Mouse (Mus musculus) kidney, postnatal 0 days (tissue): ENCODE results near the gene Nkapl. TPM values are rescaled to one million over a fixed set of nuclear protein-coding genes. Genes with fewer than 3 reads are reported as not detected.

ENCODE experiments used
- ATAC-seq: fragments of 200-750 bp; cut with Nextera tagmentation; replicated peaks from 2 replicates; pipeline ENCODE4 v1.8.0; 2017; ENCODE audit warnings: low read depth, moderate number of reproducible peaks, moderate TSS enrichment, moderate library complexity; ENCODE audit not compliant: low FRiP score
- DNase-seq: peaks from one replicate; pipeline ENCODE4 v3.0.0-alpha.2; 2016; ENCODE audit warnings: low spot score
- H3K27ac ChIP-seq: fragments of 300-500 bp; sonication (generic); 2 replicates; pipeline ENCODE4 v1.5.1; 2014; ENCODE audit warnings: mild to moderate bottlenecking
- H3K27me3 ChIP-seq: fragments of 300-500 bp; sonication (generic); 2 replicates; pipeline ENCODE4 v1.6.1; 2014; ENCODE audit warnings: low read length, mixed read lengths; ENCODE audit not compliant: insufficient read depth
- H3K36me3 ChIP-seq: fragments of 300-500 bp; sonication (generic); 2 replicates; pipeline ENCODE4 v1.6.1; 2014; ENCODE audit warnings: low read length, mixed read lengths; ENCODE audit not compliant: insufficient read depth
- H3K4me1 ChIP-seq: fragments of 300-500 bp; sonication (generic); replicated peaks from 2 replicates; pipeline ENCODE4 v1.6.1; 2014; ENCODE audit warnings: antibody characterized with exemption, low read length, mixed read lengths; ENCODE audit not compliant: insufficient read depth
- H3K4me2 ChIP-seq: fragments of 300-500 bp; sonication (generic); 2 replicates; pipeline ENCODE4 v1.6.1; 2014; ENCODE audit warnings: mild to moderate bottlenecking, low read length, moderate library complexity, mixed read lengths
- H3K4me3 ChIP-seq: fragments of 300-500 bp; sonication (generic); replicated peaks from 2 replicates; pipeline ENCODE4 v1.5.1; 2014; ENCODE audit warnings: low read depth, low read length
- H3K9ac ChIP-seq: fragments of 300-500 bp; sonication (generic); 2 replicates; pipeline ENCODE4 v1.6.1; 2014; ENCODE audit warnings: low read depth, low read length
- H3K9me3 ChIP-seq: fragments of 300-500 bp; sonication (generic); replicated peaks from 2 replicates; pipeline ENCODE4 v1.6.1; 2016; ENCODE audit warnings: low read length, inconsistent platforms, mixed read lengths
- CTCF ChIP-seq: IDR thresholded peaks from 2 replicates; pipeline ENCODE4 v1.5.1; 2016; ENCODE audit warnings: antibody characterized with exemption, low read depth, mild to moderate bottlenecking, moderate library complexity
- WGBS: fragments of 180-500 bp; shearing (Covaris S2); extraction: QIAGEN DNeasy Blood & Tissue Kit; methylation state at CpG from one replicate; pipeline ENCODE4 v1.1.7; 2014; 5-methylcytosine and 5-hydroxymethylcytosine counted together
- polyA plus RNA-seq: library from polyadenylated mRNA; unstranded; fragments of >200 nt; fragmentation: Nextera tagmentation; extraction: Ambion mirVana; gene quantifications from 2 replicates; pipeline ENCODE4 v1.2.1, GENCODE M21; 2015

Nkapl gene
- polyA plus RNA-seq, 1 experiment from 2014 or later, result 3.4 TPM

GRCm38 (mm10) chr13:21441207-21441572, 27.1 kb downstream of the Nkapl start:
- Histone ChIP-seq H3K4me3 (peak overlapping the region; percentile 49), H3K9me3 (no peaks in the 10 kb centered on the region), H3K4me1 (0 out of 2 replicates have a peak, but pooled peaks cover 5% of the 10 kb centered on the region), H3K4me2 (peak overlapping the region; percentile 85), H3K9ac (peak overlapping the region; percentile 68), H3K27me3 (no peaks in the 10 kb centered on the region), H3K27ac (peak overlapping the region; percentile 78), H3K36me3 (peaks cover 15% of the 10 kb centered on the region)
- no peak for DNase-seq
- TF ChIP-seq CTCF, result no peak
- no peak for ATAC-seq
- 17% methylated on average over 10 of the region's 10 CpGs for WGBS

DNA sequence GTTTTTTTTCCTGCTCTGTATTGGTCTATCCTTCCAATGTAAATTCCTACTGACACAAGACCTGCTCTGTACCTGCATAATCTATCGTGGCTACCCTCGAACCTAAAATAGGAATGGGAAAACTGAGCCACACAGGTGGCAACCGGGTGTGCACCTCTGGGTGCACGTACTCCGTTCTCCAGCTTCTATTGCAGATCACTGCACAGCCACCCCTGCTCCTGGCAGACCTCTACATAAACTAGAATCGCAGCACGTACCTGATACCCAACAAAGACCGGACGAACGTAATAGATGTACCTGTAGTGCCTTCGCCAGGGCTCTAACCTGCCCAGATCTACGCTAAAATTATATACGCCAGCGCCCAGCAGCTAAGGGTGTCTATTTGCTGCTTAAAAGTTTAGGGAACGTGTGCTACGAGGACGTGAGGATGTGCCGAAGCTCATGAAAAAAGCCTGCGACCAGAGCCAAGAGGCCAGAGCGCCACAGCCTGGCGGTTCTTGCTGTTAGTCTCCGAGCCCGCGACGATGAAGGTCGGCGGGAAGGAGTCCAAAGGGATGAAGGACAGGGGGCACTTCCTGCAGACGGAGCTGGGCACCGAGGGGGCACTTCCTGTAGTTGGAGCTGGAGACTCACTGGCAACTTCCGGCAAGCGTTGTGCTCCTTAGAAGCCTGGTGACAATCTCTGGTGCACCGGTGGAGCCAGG, 27.7 kb downstream of the Nkapl start, which contains the start of gene Pgbd1:
Gene Pgbd1 (minus strand): TSS at position 556 of the 704 bp plus-strand sequence.
- H3K9ac ChIP-seq, result peak within 1 kb of the TSS; percentile 68
- H3K4me3 ChIP-seq, result peak within 1 kb of the TSS; percentile 49
- 0 out of 2 replicates have a peak, but pooled peaks cover 5% of the 10 kb centered on the region for H3K4me1 ChIP-seq
- DNase-seq (peak; percentile 84), ATAC-seq (peak; percentile 94)
- H3K9me3 ChIP-seq, result no peaks in the 10 kb centered on the region
- H3K27ac ChIP-seq, result peak within 1 kb of the TSS; percentile 78
- peak within 1 kb of the TSS; percentile 85 for H3K4me2 ChIP-seq
- peak; percentile 56 for TF ChIP-seq CTCF
- WGBS, result 1% methylated on average over 32 of the region's 32 CpGs
- no peaks in the 10 kb centered on the region for H3K27me3 ChIP-seq
- peaks cover 15% of the 10 kb centered on the region for H3K36me3 ChIP-seq

DNA sequence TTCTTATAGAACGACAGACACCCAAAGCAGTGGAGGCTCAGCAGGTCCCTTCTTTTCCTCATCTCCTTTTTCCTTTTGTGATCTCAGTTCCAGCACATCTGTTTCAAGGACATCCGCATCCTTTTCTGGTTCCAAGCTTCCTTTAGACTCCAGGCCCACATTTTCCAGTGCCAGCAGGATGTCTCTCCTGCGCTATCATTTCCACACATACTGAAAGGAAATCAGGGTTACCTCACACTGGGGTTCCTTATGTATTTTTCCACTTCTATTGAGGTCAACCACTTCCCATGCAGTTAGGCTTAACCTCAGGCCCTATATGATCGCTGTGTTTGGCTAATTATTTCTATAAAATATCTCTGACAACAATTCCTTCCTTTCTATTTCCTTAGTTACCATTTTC, 32.8 kb downstream of the Nkapl start:
- no peaks in the 10 kb centered on the region for H3K27me3 ChIP-seq
- H3K9ac ChIP-seq, result no peak overlapping the region
- DNase-seq, result no peak
- no peak for ATAC-seq
- no peak for TF ChIP-seq CTCF
- no peaks in the 10 kb centered on the region for H3K9me3 ChIP-seq
- H3K36me3 ChIP-seq, result no peaks in the 10 kb centered on the region
- no peak overlapping the region for H3K27ac ChIP-seq
- H3K4me3 ChIP-seq, result no peak overlapping the region
- H3K4me1 ChIP-seq, result 0 out of 2 replicates have a peak, but pooled peaks cover 5% of the 10 kb centered on the region
- H3K4me2 ChIP-seq, result no peak overlapping the region
- WGBS, result 81% methylated on average over 4 of the region's 4 CpGs

- H3K4me3 ChIP-seq, result no peak overlapping the region
- ATAC-seq (no peak), DNase-seq (no peak)
- no peaks in the 10 kb centered on the region for H3K36me3 ChIP-seq
- no peak overlapping the region for H3K4me2 ChIP-seq
- TF ChIP-seq CTCF, result no peak
- WGBS, result 100% methylated on average over 1 of the region's 1 CpGs
- no peak overlapping the region for H3K27ac ChIP-seq
- H3K9me3 ChIP-seq, result no peaks in the 10 kb centered on the region
- H3K9ac ChIP-seq, result no peak overlapping the region
- no peaks in the 10 kb centered on the region for H3K27me3 ChIP-seq
- H3K4me1 ChIP-seq, result no peaks in the 10 kb centered on the region
These were observed 40.7 kb downstream of the Nkapl start for GRCm38 (mm10) chr13:21427631-21428030.

- H3K36me3 ChIP-seq, result no peaks in the 10 kb centered on the region
- H3K4me1 ChIP-seq, result no peaks in the 10 kb centered on the region
- H3K4me3 ChIP-seq, result no peak overlapping the region
- H3K4me2 ChIP-seq, result no peak overlapping the region
- no peak overlapping the region for H3K27ac ChIP-seq
- H3K9ac ChIP-seq, result no peak overlapping the region
- 78% methylated on average over 5 of the region's 5 CpGs for WGBS
- no peak for DNase-seq
- no peak for ATAC-seq
- H3K27me3 ChIP-seq, result no peaks in the 10 kb centered on the region
- no peaks in the 10 kb centered on the region for H3K9me3 ChIP-seq
- no peak for TF ChIP-seq CTCF
These were observed 45.0 kb downstream of the Nkapl start for GRCm38 (mm10) chr13:21423301-21423700.

DNA sequence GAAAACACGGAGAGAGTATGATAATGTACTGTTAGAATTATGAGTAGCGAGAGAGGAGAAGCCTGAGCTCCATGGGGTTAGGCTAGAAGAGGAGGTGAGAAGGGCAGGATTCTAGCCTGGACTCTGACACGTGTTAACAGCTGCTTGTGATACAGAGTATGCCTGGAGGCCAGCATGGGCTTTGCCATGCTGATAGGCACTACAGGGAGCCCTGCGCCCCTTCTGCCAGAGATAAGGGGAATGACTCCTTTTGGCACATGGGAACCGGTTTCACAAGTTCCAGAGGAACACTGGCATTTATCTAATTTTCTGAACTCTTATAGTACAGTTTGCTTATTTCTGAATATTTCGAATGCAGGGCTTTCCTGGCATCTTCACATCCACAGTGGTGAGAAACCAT, 49.4 kb downstream of the Nkapl start:
- no peak overlapping the region for H3K9ac ChIP-seq
- no peaks in the 10 kb centered on the region for H3K4me1 ChIP-seq
- H3K36me3 ChIP-seq, result no peaks in the 10 kb centered on the region
- TF ChIP-seq CTCF, result no peak
- no peaks in the 10 kb centered on the region for H3K9me3 ChIP-seq
- ATAC-seq (no peak), DNase-seq (no peak)
- no peak overlapping the region for H3K4me2 ChIP-seq
- no peak overlapping the region for H3K27ac ChIP-seq
- H3K27me3 ChIP-seq, result no peaks in the 10 kb centered on the region
- WGBS, result 66% methylated on average over 6 of the region's 6 CpGs
- no peak overlapping the region for H3K4me3 ChIP-seq
